Mouse (Mus musculus) kidney, postnatal 14 days (tissue): Measurements from ENCODE around the gene Mboat1.

ENCODE experiments used
- DNase-seq: peaks from one replicate; pipeline ENCODE4 v3.0.0; 2022; ENCODE audit warnings: mixed read lengths

Gene Mboat1

DNA sequence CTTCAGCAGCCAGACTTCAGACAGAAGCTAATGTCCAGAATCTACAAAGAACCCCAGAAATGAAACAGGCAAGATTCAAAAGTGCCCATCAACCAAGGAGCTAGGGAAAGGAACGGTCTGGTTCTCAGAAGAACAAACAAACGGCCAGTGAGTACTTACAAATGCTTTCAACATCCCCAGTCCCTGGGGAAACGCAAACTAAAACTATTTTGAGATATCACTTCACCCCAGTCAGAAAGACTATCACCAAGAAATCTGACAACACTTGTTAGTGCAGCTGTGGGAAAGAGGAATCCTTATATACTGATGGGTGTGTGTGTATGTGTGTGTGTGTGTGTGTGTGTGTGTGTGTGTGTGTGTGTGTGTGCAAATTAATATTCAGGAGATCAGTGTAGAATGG, 116.4 kb downstream of the Mboat1 start:
- no peak for DNase-seq

DNA sequence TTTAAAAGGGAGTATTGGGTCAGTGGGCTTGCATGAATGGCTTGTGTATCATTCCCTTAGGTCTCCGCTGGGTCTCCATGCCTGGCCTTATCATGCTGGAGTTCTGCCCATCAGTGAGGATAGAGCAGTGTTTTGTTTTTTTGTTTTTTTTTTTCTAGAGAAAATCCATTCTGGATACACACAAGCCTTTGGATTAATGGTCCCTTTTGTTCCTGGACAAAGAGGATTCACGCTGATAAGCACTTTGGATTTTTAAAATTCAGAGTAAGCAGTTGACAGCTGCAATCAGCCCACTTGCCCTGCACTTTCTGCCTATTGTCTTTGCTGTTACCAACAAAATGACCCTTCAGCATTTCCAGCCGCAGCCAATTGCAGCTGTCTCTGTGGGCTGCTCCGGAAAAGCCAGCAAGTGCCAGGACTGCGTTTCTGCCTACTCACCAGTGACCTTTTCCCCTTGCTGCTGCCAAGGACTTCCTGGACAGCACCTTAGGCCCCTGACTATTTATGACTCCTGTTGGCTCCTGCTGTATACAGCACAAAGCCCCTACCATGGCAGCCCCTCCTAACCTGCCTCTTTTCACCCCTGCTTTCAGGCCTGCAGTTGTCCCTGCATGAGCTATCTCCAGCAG, 117.5 kb downstream of the Mboat1 start:
- DNase-seq: peak; percentile 46

DNA sequence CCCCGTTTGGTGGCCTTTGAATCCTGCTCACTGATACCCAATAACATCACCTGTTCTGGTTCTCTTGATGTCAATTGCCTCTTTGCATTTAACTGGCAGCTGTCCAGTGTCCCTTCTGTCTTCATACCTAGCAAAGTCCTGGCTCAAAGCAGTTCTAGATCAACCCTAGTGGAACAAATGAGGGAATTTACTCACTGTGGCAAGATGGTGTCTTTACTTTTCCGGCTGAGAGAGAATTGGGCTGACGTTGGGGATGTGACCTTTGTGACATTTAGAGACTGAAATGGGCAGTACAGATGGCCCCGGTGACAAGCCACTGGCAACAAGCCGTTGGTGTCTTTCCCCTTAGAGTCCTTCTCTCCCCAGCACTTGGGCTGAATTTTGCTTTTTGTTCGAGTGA, 118.1 kb downstream of the Mboat1 start:
- DNase-seq: no peak

DNA sequence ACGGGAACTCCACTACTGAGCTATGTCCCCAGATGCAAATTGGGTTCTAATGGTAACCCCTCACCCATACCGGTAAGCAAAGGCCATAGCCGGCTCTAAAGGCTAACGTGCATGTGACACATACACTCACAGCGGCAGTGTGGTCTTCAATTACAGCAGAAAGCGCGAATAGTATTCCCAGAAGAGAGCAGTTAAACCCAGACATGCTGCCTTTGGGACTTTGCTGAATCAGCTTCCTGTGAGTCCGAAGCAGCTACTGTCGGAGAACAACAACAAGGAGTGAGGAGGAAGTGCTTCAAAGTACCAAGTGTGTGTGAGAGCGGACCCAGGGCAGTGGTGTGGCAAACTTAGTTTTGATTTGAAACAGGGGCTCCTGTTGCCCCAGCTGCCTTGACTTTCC, 122.5 kb downstream of the Mboat1 start:
- DNase-seq: no peak

DNA sequence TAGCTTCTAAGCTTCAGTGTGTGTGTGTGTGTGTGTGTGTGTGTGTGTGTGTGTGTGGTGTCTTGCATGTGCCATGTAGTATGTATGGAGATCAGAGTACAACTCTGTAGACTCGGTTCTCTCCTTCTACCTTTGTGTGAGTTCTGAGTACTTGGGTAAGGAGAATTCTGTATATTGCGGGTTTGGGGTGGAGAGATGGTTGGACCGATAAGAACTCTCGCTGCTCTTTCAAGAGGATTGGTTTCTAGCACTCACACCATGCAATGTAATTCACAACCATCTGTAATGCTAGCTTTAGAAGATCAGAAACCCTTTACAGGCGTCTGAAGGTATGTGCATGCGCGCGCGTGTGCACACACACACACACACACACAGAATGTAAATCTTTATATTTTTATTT, 123.0 kb downstream of the Mboat1 start:
- DNase-seq: no peak

DNA sequence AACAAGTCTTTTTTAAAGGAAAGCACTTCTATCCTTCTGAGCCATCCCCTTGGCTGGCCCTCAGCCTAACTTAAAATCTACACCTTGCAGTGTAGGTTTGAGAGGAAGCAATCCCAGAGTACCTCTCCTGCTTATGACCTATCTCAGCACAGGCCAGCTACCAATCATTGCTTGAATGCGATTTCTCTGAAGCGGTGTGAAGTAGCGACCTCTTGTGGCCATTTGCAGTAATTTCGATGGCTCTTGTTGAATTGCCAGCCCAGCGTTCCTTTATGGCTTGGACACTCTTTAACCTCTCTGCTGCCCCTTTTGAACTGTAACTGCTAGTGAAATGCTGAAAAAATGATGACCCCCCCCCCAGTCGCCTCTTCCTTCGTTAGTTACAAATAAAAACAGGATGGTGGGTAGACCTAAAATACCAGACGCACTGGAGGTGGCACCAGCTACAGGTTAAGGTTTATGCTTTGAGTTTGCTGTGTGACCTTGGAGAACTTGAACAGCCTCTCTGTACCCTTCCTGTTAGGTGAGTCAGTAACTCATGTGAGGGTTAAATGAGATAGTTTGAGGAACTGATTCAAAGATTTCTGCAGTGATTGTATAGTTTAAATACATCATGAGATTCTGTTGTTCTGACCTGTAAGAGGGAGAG, 123.7 kb downstream of the Mboat1 start:
- peak; percentile 84 for DNase-seq

DNA sequence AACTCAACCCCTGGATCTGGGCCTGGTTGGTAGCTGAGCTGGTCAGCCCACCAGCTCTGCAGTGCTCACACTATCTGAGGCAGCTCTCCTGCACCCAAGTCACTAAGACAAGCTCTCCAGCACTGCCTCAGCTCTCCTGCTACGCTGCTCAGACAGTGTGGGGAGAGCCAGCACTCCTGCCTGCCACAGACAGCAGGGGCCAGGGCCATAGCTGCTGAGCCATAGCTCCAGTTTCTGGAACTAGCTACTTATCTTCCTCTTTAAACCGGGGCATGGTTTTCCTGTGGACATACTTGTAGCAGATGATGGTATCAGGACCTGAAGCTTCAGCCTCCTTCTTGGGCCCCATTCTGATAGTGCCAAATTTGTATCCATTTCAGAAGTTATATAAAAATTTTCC, 127.4 kb downstream of the Mboat1 start:
- DNase-seq: no peak

DNA sequence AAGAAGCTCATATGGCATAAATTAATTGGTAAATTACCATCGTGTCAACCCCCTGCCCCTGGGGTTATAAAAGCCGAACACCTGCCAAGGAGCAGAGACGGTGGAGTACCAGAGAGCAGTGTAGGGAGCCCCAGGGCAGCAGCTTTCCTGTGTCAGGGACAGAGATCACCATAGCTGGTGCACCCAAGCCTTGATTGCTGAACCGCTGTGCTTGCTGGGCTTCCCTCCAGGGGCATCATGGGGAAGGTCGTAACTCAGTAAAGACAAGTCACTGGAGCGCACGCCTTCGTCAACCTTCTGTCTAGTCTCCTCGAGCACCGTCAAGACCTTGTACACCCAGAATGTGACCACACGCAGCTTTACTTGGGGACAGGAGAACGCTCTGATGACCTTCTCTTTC, 128.0 kb downstream of the Mboat1 start:
- no peak for DNase-seq

DNA sequence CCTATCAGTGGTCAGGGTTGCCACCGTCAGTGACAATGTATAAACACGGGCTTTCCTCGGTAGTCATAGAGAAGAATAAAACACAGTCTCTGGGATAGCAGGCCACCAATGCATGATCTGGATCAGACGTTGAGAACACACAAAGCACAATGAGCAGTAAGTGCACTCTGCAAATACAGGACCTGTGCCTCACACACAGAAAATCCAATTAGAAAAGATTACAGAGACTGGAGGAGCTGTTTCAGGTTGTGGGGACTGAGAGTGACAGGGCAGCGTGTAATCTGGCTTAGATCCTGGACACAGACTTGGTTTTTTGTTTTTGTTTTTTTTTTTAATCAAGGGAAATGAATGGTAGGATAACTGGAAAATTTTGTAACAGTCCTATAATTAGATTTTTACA, 128.5 kb downstream of the Mboat1 start:
- no peak for DNase-seq

DNA sequence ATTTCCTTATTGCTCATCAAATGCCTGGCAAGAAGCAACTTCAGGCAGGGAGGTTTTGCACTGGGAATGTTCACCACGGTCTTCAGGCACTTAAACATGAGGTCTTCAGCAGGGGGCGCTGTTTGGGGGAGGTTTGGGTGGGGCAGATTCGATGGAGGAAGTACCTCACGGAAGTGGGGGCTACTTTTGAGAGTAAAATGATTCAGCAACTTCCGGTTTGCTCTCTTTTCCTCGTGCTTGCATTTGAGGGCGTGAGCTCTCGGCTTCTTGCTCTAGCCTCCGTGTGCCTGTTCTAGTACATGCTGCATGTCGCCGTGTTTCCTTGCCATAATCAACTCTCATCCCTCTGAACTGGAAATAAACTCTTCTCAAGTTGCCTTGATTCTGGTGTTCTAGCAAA, 129.7 kb downstream of the Mboat1 start:
- DNase-seq: no peak

DNA sequence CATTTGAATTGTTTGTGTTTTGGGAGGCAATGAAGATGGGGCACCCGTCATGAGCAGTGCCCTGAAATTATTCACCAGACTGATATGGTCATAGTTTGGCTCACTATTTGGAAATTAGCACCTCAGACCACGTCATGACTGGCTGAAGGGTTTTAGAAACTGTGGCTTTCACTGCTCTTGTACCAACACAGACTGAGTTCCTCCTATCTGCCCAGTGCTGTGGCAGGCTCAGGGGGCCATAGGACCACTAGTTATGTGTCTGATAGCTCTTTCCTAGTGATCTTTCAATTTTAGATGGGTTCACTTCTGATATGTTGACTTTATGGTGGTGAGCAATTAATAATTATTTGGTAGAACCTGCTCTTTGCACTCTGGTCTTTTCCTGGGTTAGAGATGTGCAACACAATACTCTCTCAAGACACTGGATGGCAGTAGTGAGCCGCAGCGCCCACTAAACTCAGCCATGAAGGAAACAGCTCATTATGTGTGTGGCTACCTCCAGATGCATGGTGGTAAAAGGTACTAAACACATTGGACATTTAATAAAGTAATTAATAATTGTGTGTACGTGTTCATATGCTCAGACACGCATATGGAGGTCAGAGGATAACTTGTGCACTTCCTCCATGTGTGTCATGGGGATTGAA, 135.9 kb downstream of the Mboat1 start:
- DNase-seq: peak; percentile 64
